Mouse (Mus musculus): ENCODE measurements around the gene Ppp2r5a. TPM values are rescaled to one million over a fixed set of nuclear protein-coding genes. Genes with fewer than 3 reads are reported as not detected.

Ppp2r5a gene
- polyA plus RNA-seq, 2 experiments = 21.0 to 23.8 TPM

DNA sequence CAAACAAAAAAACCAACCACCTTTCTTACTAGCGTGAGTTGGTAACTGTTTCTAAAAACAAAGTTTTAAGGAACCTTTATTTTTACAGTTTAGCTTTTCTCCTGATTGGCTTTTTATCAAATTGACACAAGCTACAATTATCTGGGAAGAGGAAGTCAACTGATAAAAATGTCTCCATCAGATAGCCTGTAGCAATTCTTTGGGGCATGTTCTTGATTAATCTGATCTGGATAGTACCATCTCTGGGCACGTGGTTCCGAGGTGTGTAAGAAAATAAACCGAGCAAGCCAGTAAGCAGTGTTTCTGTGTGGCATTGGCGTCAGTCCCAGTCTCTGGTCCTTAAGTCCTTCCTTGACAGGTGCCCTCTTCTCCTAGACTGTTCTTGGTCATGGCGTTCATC is 40.7 kb downstream of the Ppp2r5a start:
- ATAC-seq (ENCODE audit: insufficient read depth) = no peak
- TF ChIP-seq EP300 (IDR thresholded peaks at IDR 0.05; ENCODE audit: low read depth) (no peak), CTCF (IDR thresholded peaks at IDR 0.05; ENCODE audit: low read depth) (no peak)
- peaks cover 25% of the 10 kb centered on the region for H3K36me3 ChIP-seq (replicated peaks; ENCODE audit: control insufficient read depth, insufficient read depth, low read depth)

DNA sequence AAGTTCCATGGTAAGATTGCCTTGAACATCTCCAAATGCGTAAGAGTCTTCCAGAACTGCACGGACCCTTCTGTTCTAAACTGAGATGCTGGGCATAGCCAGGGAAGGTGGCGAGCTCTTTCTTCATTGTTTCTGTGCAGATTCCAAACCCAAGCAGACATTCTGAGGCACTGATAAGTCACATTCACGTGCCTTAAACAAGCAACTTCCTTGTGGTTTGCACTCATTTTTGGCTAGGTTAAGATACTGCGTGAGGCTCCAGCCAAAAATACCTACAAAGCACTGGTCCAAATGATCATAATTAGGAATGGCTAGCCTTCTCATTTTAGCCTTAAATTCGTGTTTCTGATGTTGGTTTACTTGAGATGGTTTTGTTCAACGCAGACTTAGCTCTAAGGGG is 43.6 kb downstream of the Ppp2r5a start:
- TF ChIP-seq EP300 (IDR thresholded peaks at IDR 0.05; ENCODE audit: low read depth) (no peak), CTCF (IDR thresholded peaks at IDR 0.05; ENCODE audit: low read depth) (no peak)
- no peak for DNase-seq (ENCODE audit: low read depth in 3 of 3, low spot score in 3 of 3)
- H3K27me3 ChIP-seq (ENCODE audit: control insufficient read depth, insufficient read depth, low read length) = no peaks in the 10 kb centered on the region
- H3K9me3 ChIP-seq (ENCODE audit: control insufficient read depth, low read length) = no peaks in the 10 kb centered on the region
- no peak overlapping the region for H3K9ac ChIP-seq (replicated peaks)
- 62% methylated on average over 7 of the region's 7 CpGs for WGBS (ENCODE audit: insufficient replicate concordance)
- H3K27ac ChIP-seq = no peak overlapping the region
- H3K4me2 ChIP-seq (ENCODE audit: low read depth) = no peak overlapping the region
- no peak for ATAC-seq (ENCODE audit: insufficient read depth)
- H3K36me3 ChIP-seq (replicated peaks; ENCODE audit: control insufficient read depth, insufficient read depth, low read depth) = peaks cover 40% of the 10 kb centered on the region
- H3K4me3 ChIP-seq (ENCODE audit: insufficient read depth in 1 of 2, low read depth in 2 of 2, low read length in 2 of 2) = no peak overlapping the region
- H3K4me1 ChIP-seq (replicated peaks; ENCODE audit: control insufficient read depth in 2 of 2, insufficient read depth in 2 of 2, low read length in 1 of 2) = no peaks in the 10 kb centered on the region

More for the DNA sequence above, 40.7 kb downstream of the Ppp2r5a start:
- H3K4me3 ChIP-seq (ENCODE audit: insufficient read depth in 1 of 2, low read depth in 2 of 2, low read length in 2 of 2) = no peak overlapping the region
- no peak for DNase-seq (ENCODE audit: low read depth in 3 of 3, low spot score in 3 of 3)
- H3K4me1 ChIP-seq (replicated peaks; ENCODE audit: control insufficient read depth in 2 of 2, insufficient read depth in 2 of 2, low read length in 1 of 2) = no peaks in the 10 kb centered on the region
- no peak overlapping the region for H3K27ac ChIP-seq
- no peaks in the 10 kb centered on the region for H3K27me3 ChIP-seq (ENCODE audit: control insufficient read depth, insufficient read depth, low read length)
- no peak overlapping the region for H3K9ac ChIP-seq (replicated peaks)
- 75% methylated on average over 6 of the region's 6 CpGs for WGBS (ENCODE audit: insufficient replicate concordance)
- no peaks in the 10 kb centered on the region for H3K9me3 ChIP-seq (ENCODE audit: control insufficient read depth, low read length)
- no peak overlapping the region for H3K4me2 ChIP-seq (ENCODE audit: low read depth)

DNA sequence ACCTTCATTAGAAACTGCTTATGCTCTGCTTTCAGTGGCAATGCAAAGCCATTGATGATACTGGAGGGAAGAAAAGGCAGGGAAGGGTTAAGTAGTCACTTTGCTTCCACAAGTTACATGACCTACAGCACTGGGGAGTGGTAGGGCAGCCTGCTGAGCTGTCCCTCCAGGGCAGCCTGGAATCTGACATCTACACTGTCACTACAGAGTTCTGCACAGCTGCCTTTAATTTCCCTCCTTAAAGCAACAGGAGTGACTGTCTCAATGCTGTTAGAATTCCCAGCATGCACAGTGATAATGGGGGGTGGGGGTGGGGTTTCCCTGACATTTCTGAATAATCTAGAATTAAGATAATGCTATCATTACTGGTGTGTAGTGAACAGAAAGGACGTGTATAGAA is 46.1 kb downstream of the Ppp2r5a start:
- no peak overlapping the region for H3K9ac ChIP-seq (replicated peaks)
- TF ChIP-seq CTCF (IDR thresholded peaks at IDR 0.05; ENCODE audit: low read depth) (no peak), EP300 (IDR thresholded peaks at IDR 0.05; ENCODE audit: low read depth) (no peak)
- no peak overlapping the region for H3K4me3 ChIP-seq (ENCODE audit: insufficient read depth in 1 of 2, low read depth in 2 of 2, low read length in 2 of 2)
- peaks cover 52% of the 10 kb centered on the region for H3K36me3 ChIP-seq (replicated peaks; ENCODE audit: control insufficient read depth, insufficient read depth, low read depth)
- H3K27me3 ChIP-seq (ENCODE audit: control insufficient read depth, insufficient read depth, low read length) = no peaks in the 10 kb centered on the region
- DNase-seq (ENCODE audit: low read depth in 3 of 3, low spot score in 3 of 3) (no peak), ATAC-seq (ENCODE audit: insufficient read depth) (no peak)
- 35% methylated on average over 1 of the region's 1 CpGs for WGBS (ENCODE audit: insufficient replicate concordance)
- H3K4me2 ChIP-seq (ENCODE audit: low read depth) = no peak overlapping the region
- no peaks in the 10 kb centered on the region for H3K9me3 ChIP-seq (ENCODE audit: control insufficient read depth, low read length)
- H3K4me1 ChIP-seq (replicated peaks; ENCODE audit: control insufficient read depth in 2 of 2, insufficient read depth in 2 of 2, low read length in 1 of 2) = no peaks in the 10 kb centered on the region
- no peak overlapping the region for H3K27ac ChIP-seq

DNA sequence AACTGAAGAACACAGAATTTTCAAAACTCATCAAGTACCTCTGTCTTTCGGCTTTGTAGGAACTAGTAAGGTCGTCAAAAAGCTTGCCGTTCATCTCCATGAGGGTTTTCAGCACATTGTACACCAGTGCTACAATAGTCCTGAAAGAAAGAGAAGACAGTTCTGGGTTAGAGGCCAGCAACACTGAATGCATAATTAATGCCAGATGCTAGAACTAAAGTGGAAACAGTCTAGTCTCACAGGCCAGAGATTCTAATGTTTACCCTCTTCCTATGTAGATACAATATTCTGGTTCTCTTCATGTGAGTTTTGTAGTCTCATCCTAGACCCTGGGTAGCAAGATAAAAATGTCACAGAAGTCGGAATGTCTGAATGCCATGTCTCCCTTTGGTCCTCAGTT is 49.2 kb downstream of the Ppp2r5a start:
- Histone ChIP-seq H3K27me3 (ENCODE audit: control insufficient read depth, insufficient read depth, low read length) (no peaks in the 10 kb centered on the region), H3K27ac (no peak overlapping the region), H3K4me1 (replicated peaks; ENCODE audit: control insufficient read depth in 2 of 2, insufficient read depth in 2 of 2, low read length in 1 of 2) (peaks cover 0 to 5% of the 10 kb centered on the region in 2 experiments; a peak in 2 of 4 replicates), H3K36me3 (replicated peaks; ENCODE audit: control insufficient read depth, insufficient read depth, low read depth) (peaks cover 56% of the 10 kb centered on the region), H3K9ac (replicated peaks) (no peak overlapping the region), H3K4me3 (ENCODE audit: insufficient read depth in 1 of 2, low read depth in 2 of 2, low read length in 2 of 2) (no peak overlapping the region), H3K4me2 (ENCODE audit: low read depth) (no peak overlapping the region), H3K9me3 (ENCODE audit: control insufficient read depth, low read length) (no peaks in the 10 kb centered on the region)
- ATAC-seq (ENCODE audit: insufficient read depth) = no peak
- no peak for DNase-seq (ENCODE audit: low read depth in 3 of 3, low spot score in 3 of 3)
- 85% methylated on average over 4 of the region's 4 CpGs for WGBS (ENCODE audit: insufficient replicate concordance)
- TF ChIP-seq EP300 (IDR thresholded peaks at IDR 0.05; ENCODE audit: low read depth) (no peak), CTCF (IDR thresholded peaks at IDR 0.05; ENCODE audit: low read depth) (no peak)

DNA sequence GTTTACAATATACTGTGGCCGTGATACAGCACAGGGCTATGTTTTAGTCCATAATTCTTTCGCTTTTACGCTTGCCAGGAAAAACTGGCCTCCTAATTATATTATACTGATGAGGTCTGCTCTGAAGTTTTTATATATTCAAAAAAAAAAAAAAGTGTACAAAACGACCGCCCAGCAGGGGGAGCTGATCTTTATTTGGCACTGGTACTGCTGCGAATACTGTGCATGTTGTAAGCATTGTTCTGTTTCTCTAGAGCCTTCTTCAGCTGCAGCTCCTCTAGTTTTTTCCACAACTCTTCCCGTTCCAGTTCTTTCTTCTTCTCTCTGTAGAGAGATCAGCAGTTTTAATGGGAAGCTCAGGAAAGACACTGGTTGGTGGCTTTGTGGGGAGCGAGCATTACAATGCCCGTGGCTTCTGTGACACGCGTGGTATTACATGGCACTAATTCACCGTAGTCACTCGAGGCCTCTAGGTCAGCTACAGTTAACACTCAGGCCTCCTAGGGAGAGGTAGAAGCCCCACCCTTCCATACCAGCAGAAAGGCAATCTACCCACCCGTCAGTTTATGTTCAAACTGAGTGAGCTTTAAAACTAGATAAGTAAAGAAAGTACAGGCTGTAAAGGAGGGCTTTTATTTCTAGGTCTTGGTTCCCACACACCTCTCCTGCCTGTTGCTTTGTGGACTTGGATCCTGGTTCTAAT is 50.1 kb downstream of the Ppp2r5a start:
- no peak for ATAC-seq (ENCODE audit: insufficient read depth)

More for the DNA sequence above, 50.1 kb downstream of the Ppp2r5a start:
- H3K27me3 ChIP-seq (ENCODE audit: control insufficient read depth, insufficient read depth, low read length) = no peaks in the 10 kb centered on the region
- 62% methylated on average over 14 of the region's 14 CpGs for WGBS (ENCODE audit: insufficient replicate concordance)
- H3K9ac ChIP-seq (replicated peaks) = no peak overlapping the region
- peaks cover 47% of the 10 kb centered on the region for H3K36me3 ChIP-seq (replicated peaks; ENCODE audit: control insufficient read depth, insufficient read depth, low read depth)
- H3K27ac ChIP-seq = no peak overlapping the region
- TF ChIP-seq CTCF (IDR thresholded peaks at IDR 0.05; ENCODE audit: low read depth) (peak; percentile 48), EP300 (IDR thresholded peaks at IDR 0.05; ENCODE audit: low read depth) (no peak)
- H3K9me3 ChIP-seq (ENCODE audit: control insufficient read depth, low read length) = no peaks in the 10 kb centered on the region
- H3K4me3 ChIP-seq (ENCODE audit: insufficient read depth in 1 of 2, low read depth in 2 of 2, low read length in 2 of 2) = no peak overlapping the region
- peaks cover 0 to 5% of the 10 kb centered on the region in 2 experiments; a peak in 2 of 4 replicates for H3K4me1 ChIP-seq (replicated peaks; ENCODE audit: control insufficient read depth in 2 of 2, insufficient read depth in 2 of 2, low read length in 1 of 2)
- no peak overlapping the region for H3K4me2 ChIP-seq (ENCODE audit: low read depth)
- no peak for DNase-seq (ENCODE audit: low read depth in 3 of 3, low spot score in 3 of 3)
